Mouse (Mus musculus) testis, adult 2 months (tissue): ENCODE results near the gene Tepsin. TPM values are rescaled to one million over a fixed set of nuclear protein-coding genes. Genes with fewer than 3 reads are reported as not detected.
A peak's percentile ranks its signal among the peaks of the same experiment; 100 is the strongest.

Source experiments
- H3K27ac ChIP-seq: fragments of 200-500 bp; 2 replicates; pipeline ENCODE4 v1.5.1; 2012; ENCODE audit warnings: low read depth, low read length; ENCODE audit not compliant: control insufficient read depth, insufficient read depth
- H3K27me3 ChIP-seq: fragments of 200-500 bp; 2 replicates; pipeline ENCODE4 v1.6.1; 2012; ENCODE audit warnings: mild to moderate bottlenecking, low read length, moderate library complexity; ENCODE audit not compliant: control insufficient read depth, insufficient read depth
- H3K36me3 ChIP-seq: fragments of 200-500 bp; 2 replicates; pipeline ENCODE4 v1.6.1; 2012; ENCODE audit warnings: mild to moderate bottlenecking, low read length; ENCODE audit not compliant: control insufficient read depth, insufficient read depth
- H3K4me1 ChIP-seq: fragments of 200-500 bp; 2 replicates; pipeline ENCODE4 v1.6.1; 2012; ENCODE audit warnings: low read length; ENCODE audit not compliant: control insufficient read depth, insufficient read depth
- H3K4me3 ChIP-seq: fragments of 200-500 bp; 2 replicates; pipeline ENCODE4 v1.5.1; 2012; ENCODE audit warnings: low read depth, mild to moderate bottlenecking, low read length, moderate library complexity, mixed read lengths; ENCODE audit not compliant: control insufficient read depth
- CTCF ChIP-seq: fragments of 200-500 bp; IDR thresholded peaks from 2 replicates; pipeline ENCODE4 v1.5.1; 2012; ENCODE audit warnings: low read depth, mild to moderate bottlenecking, inconsistent platforms, low read length, moderate library complexity; ENCODE audit not compliant: control insufficient read depth, insufficient read depth, insufficient replicate concordance
- POLR2A ChIP-seq: fragments of 200-500 bp; IDR thresholded peaks from 2 replicates; pipeline ENCODE4 v1.6.1; 2012; ENCODE audit warnings: low read depth, mild to moderate bottlenecking, inconsistent platforms, low read length, moderate library complexity; ENCODE audit not compliant: control insufficient read depth
- polyA plus RNA-seq: library from polyadenylated mRNA; depleted of rRNA; stranded (reverse); fragments of >200 nt; gene quantifications from 2 replicates; pipeline ENCODE4 v1.2.3, GENCODE M21; 2012

Tepsin gene
- polyA plus RNA-seq, 1 experiment: 19.2 TPM

DNA sequence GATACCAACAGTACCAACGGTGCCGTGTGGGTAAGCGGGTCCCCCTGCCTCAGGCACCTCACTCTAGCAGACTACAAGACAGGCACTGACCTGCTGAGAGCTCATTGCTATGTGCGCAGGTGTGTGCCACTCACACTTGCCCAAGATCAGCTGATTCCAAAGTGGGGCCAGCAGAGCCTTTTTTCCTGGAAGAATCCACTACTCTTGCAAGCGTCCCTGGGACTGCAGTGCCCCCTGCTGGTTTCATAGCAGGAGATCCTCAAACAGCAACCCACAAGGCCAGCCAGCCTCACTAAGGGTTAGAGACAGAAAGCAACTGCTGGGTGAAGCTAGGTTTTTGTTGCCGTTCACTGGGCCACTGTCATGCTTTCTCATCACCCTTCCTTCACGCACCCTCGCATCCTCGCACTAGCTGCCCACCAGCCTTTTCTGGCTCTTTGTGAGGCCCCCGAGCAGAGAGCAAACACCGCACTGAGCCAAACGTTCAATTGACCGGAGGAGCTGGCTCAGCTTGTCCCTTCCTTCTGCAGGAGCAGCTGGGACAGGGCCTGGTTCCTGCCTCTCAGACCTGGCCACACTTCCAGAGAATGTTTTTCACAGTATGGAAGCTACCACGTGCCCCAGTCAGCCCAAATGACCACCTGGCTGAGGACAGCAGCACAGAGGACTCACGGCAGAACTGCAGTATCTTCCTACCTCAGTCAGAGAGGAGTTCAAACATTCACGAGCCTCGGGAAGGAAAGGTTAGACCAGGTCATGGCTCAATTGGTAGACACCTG, 22.3 kb upstream of the Tepsin start:
- Histone ChIP-seq H3K36me3 (peaks cover 2% of the 10 kb centered on the region; the same call in 1 of the 2 replicates), H3K27me3 (no peaks in the 10 kb centered on the region), H3K4me3 (no peak overlapping the region), H3K27ac (no peak overlapping the region), H3K4me1 (no peaks in the 10 kb centered on the region)
- TF ChIP-seq POLR2A: no peak
- TF ChIP-seq CTCF: peak; percentile 43; the same call in 1 of the 2 replicates

DNA sequence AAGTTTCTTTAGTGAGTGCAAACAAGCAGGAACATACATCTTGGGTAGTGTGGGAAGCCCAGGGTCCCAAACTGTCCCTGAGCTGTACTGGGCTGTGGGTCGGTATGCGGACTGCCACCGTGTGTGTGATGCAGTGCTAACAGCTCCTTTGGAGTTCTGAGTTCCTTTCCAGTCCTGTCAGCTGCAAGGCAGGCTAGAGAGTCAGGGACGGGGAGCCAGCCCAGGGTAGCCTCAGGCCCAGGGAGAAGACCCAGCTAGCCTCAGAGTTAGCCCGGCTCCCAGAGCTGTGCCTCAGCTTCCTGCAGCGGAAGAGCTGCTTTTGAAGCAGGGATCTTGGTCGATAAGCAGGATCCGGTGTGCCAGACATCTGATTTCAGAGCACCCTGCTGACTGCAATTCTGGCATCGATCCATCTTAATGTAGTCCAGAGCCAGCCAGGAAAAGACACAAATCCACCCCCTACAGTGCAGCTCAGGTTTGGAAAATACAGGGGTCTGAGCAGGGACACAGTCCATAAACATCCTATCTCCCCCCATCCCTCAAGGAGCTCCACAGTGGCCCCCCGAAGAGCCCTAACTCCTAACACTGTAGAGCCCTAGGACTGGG, 21.5 kb upstream of the Tepsin start:
- H3K4me1 ChIP-seq: no peaks in the 10 kb centered on the region
- H3K36me3 ChIP-seq: peaks cover 2% of the 10 kb centered on the region; the same call in 1 of the 2 replicates
- H3K27ac ChIP-seq: no peak overlapping the region
- TF ChIP-seq CTCF: no peak
- no peak for TF ChIP-seq POLR2A
- no peaks in the 10 kb centered on the region for H3K27me3 ChIP-seq
- no peak overlapping the region for H3K4me3 ChIP-seq

DNA sequence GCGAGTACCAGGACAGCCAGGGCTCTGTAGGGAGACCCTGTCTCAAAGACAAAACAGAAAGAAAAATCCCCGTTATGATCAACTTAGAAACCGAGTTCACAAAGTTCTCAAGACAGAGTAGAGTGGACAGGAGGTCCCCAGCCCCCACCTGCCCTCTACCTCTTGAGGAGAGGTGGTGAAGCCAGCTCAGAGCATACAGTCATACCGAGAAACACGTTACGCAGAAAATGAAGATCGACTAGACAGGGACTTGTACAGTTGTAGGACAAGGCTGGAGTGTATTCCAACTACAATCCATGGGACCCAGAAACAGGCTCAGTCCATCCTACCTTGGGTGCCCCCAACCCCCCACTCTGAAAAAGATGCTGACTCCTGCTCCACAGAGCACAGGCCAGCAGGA, 20.6 kb upstream of the Tepsin start:
- H3K27ac ChIP-seq: no peak overlapping the region
- no peaks in the 10 kb centered on the region for H3K4me1 ChIP-seq
- H3K36me3 ChIP-seq: peaks cover under 1% of the 10 kb centered on the region; the same call in 1 of the 2 replicates
- TF ChIP-seq CTCF (no peak), POLR2A (no peak)
- H3K27me3 ChIP-seq: no peaks in the 10 kb centered on the region
- H3K4me3 ChIP-seq: no peak overlapping the region

DNA sequence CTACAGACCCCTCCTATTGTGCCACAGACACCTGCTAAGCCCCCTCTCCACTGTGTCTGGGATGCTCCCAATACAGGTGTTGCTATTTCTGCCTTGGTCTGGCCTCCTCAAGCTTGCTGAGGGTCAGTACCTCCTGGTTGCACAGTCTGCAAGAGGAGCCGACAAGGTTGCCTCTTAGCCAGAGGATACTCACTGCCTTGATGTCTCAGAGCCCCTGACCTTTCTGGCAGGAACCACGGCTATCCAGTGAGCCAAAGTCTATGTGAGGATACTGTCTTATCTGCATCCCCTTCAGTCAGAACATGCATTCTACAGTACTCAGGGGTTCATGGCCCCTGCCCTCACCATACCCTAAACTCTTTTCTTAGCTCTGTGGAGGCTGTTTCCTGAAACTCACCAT, 19.1 kb upstream of the Tepsin start:
- TF ChIP-seq CTCF (no peak), POLR2A (no peak)
- Histone ChIP-seq H3K27ac (no peak overlapping the region), H3K4me1 (no peaks in the 10 kb centered on the region), H3K27me3 (no peaks in the 10 kb centered on the region), H3K36me3 (no peaks in the 10 kb centered on the region; the same call in 1 of the 2 replicates), H3K4me3 (no peak overlapping the region)

DNA sequence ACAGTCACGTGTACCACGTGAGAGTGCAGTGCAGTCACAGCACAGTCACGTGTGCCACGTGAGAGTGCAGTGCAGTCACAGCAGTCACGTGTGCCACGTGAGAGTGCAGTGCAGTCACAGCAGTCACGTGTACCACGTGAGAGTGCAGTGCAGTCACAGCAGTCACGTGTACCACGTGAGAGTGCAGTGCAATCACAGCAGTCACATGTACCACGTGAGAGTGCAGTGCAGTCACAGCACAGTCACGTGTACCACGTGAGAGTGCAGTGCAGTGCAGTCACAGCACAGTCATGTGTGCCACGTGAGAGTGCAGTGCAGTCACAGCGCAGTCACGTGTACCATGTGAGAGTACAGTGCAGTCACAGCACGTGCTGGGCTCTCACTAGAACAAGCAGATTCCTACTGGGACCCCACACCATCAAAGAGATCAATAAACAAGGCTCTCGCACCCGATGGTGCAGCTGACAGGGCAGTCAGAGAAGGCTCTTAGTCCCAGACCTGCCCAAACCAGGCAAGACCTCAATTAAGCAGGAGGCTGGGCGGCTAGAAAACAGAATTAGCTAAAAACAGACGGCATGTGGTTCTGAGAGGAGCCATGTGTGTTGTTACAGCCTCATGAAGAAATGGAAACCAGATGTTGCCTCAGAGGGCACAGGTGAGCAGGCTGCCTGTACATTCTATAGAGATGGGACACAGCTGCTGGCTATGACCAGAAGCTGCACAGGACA, 16.1 kb upstream of the Tepsin start:
- TF ChIP-seq CTCF: no peak
- TF ChIP-seq POLR2A: peak; percentile 20; the same call in 1 of the 2 replicates
- Histone ChIP-seq H3K27me3 (no peaks in the 10 kb centered on the region), H3K27ac (no peak overlapping the region), H3K36me3 (0 out of 2 replicates have a peak, but pooled peaks cover 2% of the 10 kb centered on the region), H3K4me3 (no peak overlapping the region), H3K4me1 (no peaks in the 10 kb centered on the region)

DNA sequence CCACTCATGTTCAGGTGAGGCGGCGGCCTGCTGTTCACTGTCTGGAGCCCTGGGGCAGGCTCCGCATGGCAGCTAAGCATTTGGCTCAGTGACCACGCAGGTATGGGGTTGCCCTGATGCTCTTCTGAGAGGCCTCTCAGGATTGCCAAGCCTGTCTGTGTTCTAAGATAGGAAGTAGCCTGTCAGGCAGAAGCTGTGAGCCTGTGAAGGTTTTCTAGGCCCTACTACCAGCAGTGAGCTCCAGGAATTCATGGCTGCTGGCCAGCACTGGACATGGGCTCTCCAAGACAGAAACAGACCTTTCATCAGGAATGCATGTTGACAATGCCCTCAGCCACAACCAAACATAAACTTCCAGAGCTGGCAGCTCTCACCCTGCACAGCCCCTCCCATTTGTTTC, 13.6 kb upstream of the Tepsin start:
- Histone ChIP-seq H3K4me1 (no peaks in the 10 kb centered on the region), H3K27me3 (no peaks in the 10 kb centered on the region), H3K27ac (no peak overlapping the region), H3K36me3 (peaks cover 2% of the 10 kb centered on the region; the same call in 1 of the 2 replicates), H3K4me3 (no peak overlapping the region)
- TF ChIP-seq POLR2A: no peak
- TF ChIP-seq CTCF: no peak

DNA sequence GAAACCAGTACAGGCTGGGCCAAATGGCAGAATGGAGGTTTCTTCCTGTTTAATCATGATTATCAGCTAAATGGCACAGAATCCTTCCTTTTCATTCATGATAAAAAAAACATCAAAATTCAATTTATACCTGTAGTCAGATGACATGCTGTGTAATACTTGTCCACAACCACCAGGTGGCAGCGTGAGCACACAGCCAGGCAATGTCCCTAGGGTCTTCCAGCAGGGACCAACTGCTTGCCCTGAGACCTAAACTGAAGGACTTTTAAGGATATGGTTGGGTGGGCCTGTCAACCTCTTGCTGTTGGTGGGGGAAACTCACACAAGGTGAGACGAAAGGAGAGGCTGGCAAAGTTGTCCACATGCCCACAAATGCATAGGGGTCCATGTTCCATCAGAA, 12.5 kb upstream of the Tepsin start:
- Histone ChIP-seq H3K4me1 (no peaks in the 10 kb centered on the region), H3K4me3 (no peak overlapping the region), H3K27ac (no peak overlapping the region), H3K36me3 (peaks cover 2% of the 10 kb centered on the region; the same call in 1 of the 2 replicates), H3K27me3 (no peaks in the 10 kb centered on the region)
- TF ChIP-seq POLR2A (no peak), CTCF (peak; percentile 85; the same call in 1 of the 2 replicates)
